Mouse (Mus musculus): ENCODE measurements around the gene Csk.

The Csk gene

DNA sequence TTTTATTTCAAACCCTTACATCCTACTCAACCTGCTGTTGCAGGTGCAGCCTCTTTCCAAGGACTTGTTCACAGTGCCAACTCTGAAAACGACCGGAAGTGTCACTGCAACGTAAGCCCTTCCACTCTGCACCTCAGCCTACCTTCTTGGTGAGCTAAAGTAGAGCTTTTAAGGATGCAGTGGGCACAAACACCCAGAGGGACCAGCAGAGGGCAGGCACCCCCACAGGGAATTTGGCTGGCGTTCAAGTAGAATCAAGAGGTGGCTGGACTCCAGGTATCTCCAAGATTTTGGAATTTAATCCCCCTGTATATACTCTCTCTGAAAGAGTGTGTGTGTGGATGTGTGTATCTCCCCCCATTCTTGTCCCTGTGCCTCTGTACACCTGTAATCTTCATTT is 4.4 kb upstream of the Csk start:
- DNase-seq (ENCODE audit: low read depth, low spot score): no peak

GRCm38 (mm10) chr9:57656631-57657350 is 3.4 kb upstream of the Csk start:
- DNase-seq (ENCODE audit: low read depth, low spot score): no peak

DNA sequence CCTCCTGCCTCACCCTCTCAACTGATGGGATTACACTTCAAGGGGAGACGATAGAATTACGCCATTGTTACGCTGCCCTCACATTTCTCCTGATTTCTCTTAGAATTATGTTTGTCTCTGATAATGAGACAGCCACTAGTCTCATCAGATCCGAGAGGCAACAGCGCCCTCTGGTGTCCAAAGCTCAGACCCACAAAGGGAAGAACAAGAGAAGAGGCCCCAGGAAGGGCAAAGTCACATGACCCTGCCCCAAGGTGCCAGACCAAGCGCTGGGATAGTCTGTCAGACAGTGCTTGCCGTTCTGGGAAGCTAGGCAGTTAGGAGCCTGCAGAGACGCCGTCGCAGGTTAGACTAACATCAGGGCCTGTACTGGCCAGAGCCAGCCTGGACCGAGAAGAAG is 2.3 kb upstream of the Csk start:
- DNase-seq (ENCODE audit: low read depth, low spot score): peak; percentile 93

DNA sequence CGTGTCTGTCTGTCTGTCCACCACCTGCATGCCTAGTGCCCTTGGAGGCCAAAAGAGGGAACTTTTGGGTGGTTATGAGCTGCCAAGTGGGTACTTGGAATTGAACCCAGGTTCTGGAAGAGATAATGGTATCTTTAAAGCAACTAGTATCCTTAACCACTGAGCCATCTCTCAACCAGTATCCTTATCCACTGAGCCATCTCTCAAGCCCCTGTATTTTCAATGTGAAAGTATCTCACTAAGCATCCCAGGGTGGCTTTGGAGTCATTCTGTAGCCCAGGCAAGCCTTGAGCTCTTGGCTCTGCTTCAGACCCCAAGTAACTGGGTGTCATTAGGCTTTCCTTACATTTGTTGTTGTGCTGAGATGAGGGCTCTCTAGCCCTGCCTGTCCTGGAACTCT is 1.5 kb upstream of the Csk start:
- no peak for DNase-seq (ENCODE audit: low read depth, low spot score)

DNA sequence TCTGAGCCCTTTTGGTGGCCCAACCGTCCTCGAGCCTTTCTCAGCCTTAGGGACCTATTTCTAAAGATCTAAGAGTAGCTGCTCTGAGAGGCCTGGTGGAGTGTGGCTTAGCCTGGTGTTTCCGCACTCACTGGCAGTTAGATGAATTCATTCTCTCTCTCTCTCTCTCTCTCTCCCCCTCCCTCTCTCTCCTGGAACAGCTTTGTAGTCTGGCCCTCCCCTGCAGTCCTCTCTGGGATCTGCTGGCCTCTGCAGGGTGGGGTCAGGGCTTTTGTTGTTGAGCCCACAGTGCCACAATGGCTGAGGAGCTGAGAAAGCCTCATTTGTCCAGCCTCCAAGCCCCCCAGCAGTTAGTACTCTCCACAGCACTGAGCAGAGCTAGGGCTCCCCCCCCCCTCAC is 576 bp downstream of the Csk start:
- no peak for DNase-seq (ENCODE audit: low read depth, low spot score)

- no peak for DNase-seq (ENCODE audit: low read depth, low spot score)
Measured at GRCm38 (mm10) chr9:57652351-57652750, 1.1 kb downstream of the Csk start.

GRCm38 (mm10) chr9:57650786-57651311 is 2.6 kb downstream of the Csk start:
- no peak for DNase-seq (ENCODE audit: low read depth, low spot score)

- no peak for DNase-seq (ENCODE audit: low read depth, low spot score)
Measured at GRCm38 (mm10) chr9:57650130-57650785, 3.2 kb downstream of the Csk start.

- no peak for DNase-seq (ENCODE audit: low read depth, low spot score)
Measured at GRCm38 (mm10) chr9:57647286-57648108, 5.9 kb downstream of the Csk start.

GRCm38 (mm10) chr9:57646551-57647103 is 6.8 kb downstream of the Csk start:
- no peak for DNase-seq (ENCODE audit: low read depth, low spot score)

- peak; percentile 90 for DNase-seq (ENCODE audit: low read depth, low spot score)
Measured at GRCm38 (mm10) chr9:57644944-57645893, 8.2 kb downstream of the Csk start.

- no peak for DNase-seq (ENCODE audit: low read depth, low spot score)
Measured at GRCm38 (mm10) chr9:57644442-57644943, 8.9 kb downstream of the Csk start.

DNA sequence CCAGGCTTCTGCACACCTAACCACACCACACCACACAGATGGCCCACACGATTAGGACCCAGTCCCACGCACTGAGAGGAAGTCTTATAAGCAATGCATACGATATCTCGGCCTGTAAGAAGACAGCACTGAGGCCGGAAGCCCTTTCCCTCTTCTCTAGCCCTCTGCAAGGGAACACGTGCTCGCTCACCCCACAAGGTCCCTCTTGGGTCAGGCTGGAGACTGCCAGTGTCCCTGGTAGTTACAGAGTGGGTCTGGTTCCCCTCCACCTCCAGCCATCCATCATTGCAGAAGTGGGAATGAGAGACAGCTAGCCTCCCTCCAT is 9.6 kb downstream of the Csk start:
- no peak for DNase-seq (ENCODE audit: low read depth, low spot score)

- no peak for DNase-seq (ENCODE audit: low read depth, low spot score)
Measured at GRCm38 (mm10) chr9:57643169-57643855, 10.1 kb downstream of the Csk start.

- no peak for DNase-seq (ENCODE audit: low read depth, low spot score)
Measured at GRCm38 (mm10) chr9:57641775-57642550, 11.5 kb downstream of the Csk start.

- DNase-seq (ENCODE audit: low read depth, low spot score): no peak
Measured at GRCm38 (mm10) chr9:57641022-57641421, 12.4 kb downstream of the Csk start.

- no peak for DNase-seq (ENCODE audit: low read depth, low spot score)
Measured at GRCm38 (mm10) chr9:57640384-57640783, 13.0 kb downstream of the Csk start.

DNA sequence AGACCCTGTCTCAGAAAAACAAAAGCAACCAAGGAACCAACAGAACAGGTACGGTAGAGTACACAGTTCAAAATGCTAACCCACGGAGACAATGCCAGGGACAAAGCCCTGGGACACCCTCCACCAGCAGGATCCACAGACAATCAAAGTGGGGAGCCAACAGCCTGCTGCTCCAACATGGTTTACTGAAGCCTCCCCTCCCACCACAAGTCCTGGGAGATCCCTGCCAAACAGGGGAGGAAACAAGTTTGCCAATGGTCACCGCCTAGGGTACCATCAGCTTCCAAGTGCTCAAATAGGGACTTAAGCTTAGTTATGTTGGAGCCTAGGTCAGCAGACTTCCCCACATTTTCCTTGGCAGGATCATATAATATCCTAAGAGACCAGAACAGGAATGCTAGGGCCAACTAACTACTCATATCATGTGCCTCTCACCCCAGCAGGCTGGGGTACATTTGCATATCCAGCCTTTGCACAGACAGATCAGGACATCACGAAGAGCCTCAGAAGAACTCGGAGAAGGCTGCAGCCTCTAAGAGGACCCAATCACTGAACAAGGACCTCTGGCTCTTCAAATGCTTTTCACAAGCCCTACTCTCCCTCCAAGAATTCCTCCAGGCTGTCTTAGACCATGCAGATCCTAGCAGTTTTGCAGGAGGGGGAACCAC is 13.6 kb downstream of the Csk start:
- DNase-seq (ENCODE audit: low read depth, low spot score): no peak

Measured in forelimb bud, embryonic 11.5 days (tissue).